Mouse (Mus musculus) cerebellum, adult 2 months (tissue): ENCODE data around the gene Rbms3.

Experiments used
- CTCF ChIP-seq: fragments of 200-500 bp; IDR thresholded peaks from 2 replicates; pipeline ENCODE4 v1.5.1; 2011; ENCODE audit warnings: low read depth, mild to moderate bottlenecking, control low read depth, low read length, moderate library complexity, borderline replicate concordance; ENCODE audit not compliant: insufficient read depth
- POLR2A ChIP-seq: fragments of 200-500 bp; IDR thresholded peaks from 2 replicates; pipeline ENCODE4 v1.6.1; 2011; ENCODE audit warnings: low read length, control low read depth, borderline replicate concordance; ENCODE audit not compliant: insufficient read depth

DNA sequence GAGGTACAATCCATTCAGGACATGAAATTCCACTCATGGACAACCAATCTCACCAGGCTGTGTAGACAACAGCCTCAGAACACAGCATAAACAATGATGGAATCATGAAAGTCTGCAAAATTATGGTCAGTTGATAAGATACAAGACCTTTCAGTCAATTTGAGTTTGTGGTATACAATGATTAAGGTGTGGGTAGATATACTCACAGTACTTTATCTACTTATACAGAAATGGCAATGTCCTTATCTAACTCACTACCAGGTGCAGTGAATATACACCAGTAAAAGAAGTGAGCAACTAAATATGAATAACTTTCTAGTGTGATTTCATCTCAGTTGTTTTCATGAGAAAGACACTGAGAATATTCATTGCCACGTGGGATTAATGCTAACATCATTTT, 796.9 kb downstream of the Rbms3 start:
- no peak for TF ChIP-seq CTCF
- no peak for TF ChIP-seq POLR2A
